Mouse (Mus musculus) heart, embryonic 15.5 days (tissue): ENCODE measurements around the gene Ikzf4. TPM values are rescaled to one million over a fixed set of nuclear protein-coding genes. Genes with fewer than 3 reads are reported as not detected.

ENCODE experiments used
- ATAC-seq: fragments of 200-750 bp; cut with Nextera tagmentation; replicated peaks from 2 replicates; pipeline ENCODE4 v1.8.0; 2017; ENCODE audit warnings: low read depth, moderate TSS enrichment; ENCODE audit not compliant: insufficient number of reproducible peaks, insufficient read depth, low FRiP score
- H3K27ac ChIP-seq: fragments of 300-500 bp; sonication (generic); 2 replicates; pipeline ENCODE4 v1.5.1; 2015; ENCODE audit warnings: mild to moderate bottlenecking, inconsistent platforms
- H3K27me3 ChIP-seq: fragments of 300-500 bp; sonication (generic); 2 replicates; pipeline ENCODE4 v1.6.1; 2015; ENCODE audit warnings: inconsistent platforms
- H3K36me3 ChIP-seq: fragments of 300-500 bp; sonication (generic); 2 replicates; pipeline ENCODE4 v1.6.1; 2015; ENCODE audit warnings: mild to moderate bottlenecking, inconsistent platforms
- H3K4me1 ChIP-seq: fragments of 300-500 bp; sonication (generic); replicated peaks from 2 replicates; pipeline ENCODE4 v1.6.1; 2015; ENCODE audit warnings: inconsistent platforms
- H3K4me2 ChIP-seq: fragments of 300-500 bp; sonication (generic); 2 replicates; pipeline ENCODE4 v1.6.1; 2015; ENCODE audit warnings: inconsistent platforms, mild to moderate bottlenecking, moderate library complexity
- H3K4me3 ChIP-seq: fragments of 300-500 bp; sonication (generic); 2 replicates; pipeline ENCODE4 v1.5.1; 2015; ENCODE audit warnings: mild to moderate bottlenecking, inconsistent platforms
- H3K9ac ChIP-seq: fragments of 300-500 bp; sonication (generic); 2 replicates; pipeline ENCODE4 v1.6.1; 2015; ENCODE audit warnings: mild to moderate bottlenecking, inconsistent platforms
- H3K9me3 ChIP-seq: fragments of 300-500 bp; sonication (generic); replicated peaks from 2 replicates; pipeline ENCODE4 v1.6.1; 2016; ENCODE audit warnings: inconsistent platforms
- WGBS: fragments of 180-500 bp; shearing (Covaris S2); methylation state at CpG from one replicate; pipeline ENCODE4 v1.1.7; 2015; ENCODE audit warnings: mixed read lengths; 5-methylcytosine and 5-hydroxymethylcytosine counted together
- microRNA-seq: library from miRNA; unstranded; fragments of <30 nt; microRNA quantifications from one replicate; pipeline ENCODE4, GENCODE M21; 2016
- polyA plus RNA-seq: library from polyadenylated mRNA; unstranded; fragments of >200 nt; fragmentation: Nextera tagmentation; extraction: Ambion mirVana; gene quantifications from 2 replicates; pipeline ENCODE4 v1.2.1, GENCODE M21; 2015

Ikzf4 gene
- polyA plus RNA-seq, 1 experiment from 2014 or later: 1.4 TPM

DNA sequence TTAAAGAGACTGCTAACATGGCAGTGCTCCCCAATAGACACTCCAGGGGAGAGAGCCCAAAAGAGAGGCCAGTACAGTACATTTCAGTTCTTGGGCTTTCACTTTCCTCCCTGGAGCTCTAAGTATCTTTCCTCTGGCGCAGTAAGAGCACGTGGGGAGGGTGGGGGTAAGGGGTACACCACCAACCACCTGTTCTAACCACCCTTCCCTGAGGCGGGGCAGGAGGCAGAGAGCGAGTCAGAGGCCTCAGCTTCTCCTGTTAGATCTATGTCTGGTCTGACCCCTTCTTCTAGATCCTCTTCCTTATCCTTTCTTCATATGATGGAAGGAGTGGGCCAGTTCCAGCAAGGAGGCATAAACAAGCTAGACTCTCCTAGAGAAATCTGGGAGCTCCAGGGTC lies 58.7 kb downstream of the Ikzf4 start:
- H3K4me2 ChIP-seq: no peak overlapping the region
- H3K27me3 ChIP-seq: peaks cover 25% of the 10 kb centered on the region
- 52% methylated on average over 4 of the region's 4 CpGs for WGBS
- ATAC-seq: no peak
- H3K9me3 ChIP-seq: no peaks in the 10 kb centered on the region
- no peak overlapping the region for H3K27ac ChIP-seq
- peaks cover 28% of the 10 kb centered on the region for H3K4me1 ChIP-seq
- no peaks in the 10 kb centered on the region for H3K36me3 ChIP-seq
- no peak overlapping the region for H3K4me3 ChIP-seq
- no peak overlapping the region for H3K9ac ChIP-seq

GRCm38 (mm10) chr10:128586546-128586945 lies 59.2 kb downstream of the Ikzf4 start:
- H3K9me3 ChIP-seq: no peaks in the 10 kb centered on the region
- H3K4me3 ChIP-seq: no peak overlapping the region
- no peak overlapping the region for H3K9ac ChIP-seq
- peaks cover 28% of the 10 kb centered on the region for H3K4me1 ChIP-seq
- no peaks in the 10 kb centered on the region for H3K36me3 ChIP-seq
- H3K27me3 ChIP-seq: peaks cover 25% of the 10 kb centered on the region
- H3K4me2 ChIP-seq: no peak overlapping the region
- 20% methylated on average over 1 of the region's 1 CpGs for WGBS
- H3K27ac ChIP-seq: no peak overlapping the region
- ATAC-seq: no peak

DNA sequence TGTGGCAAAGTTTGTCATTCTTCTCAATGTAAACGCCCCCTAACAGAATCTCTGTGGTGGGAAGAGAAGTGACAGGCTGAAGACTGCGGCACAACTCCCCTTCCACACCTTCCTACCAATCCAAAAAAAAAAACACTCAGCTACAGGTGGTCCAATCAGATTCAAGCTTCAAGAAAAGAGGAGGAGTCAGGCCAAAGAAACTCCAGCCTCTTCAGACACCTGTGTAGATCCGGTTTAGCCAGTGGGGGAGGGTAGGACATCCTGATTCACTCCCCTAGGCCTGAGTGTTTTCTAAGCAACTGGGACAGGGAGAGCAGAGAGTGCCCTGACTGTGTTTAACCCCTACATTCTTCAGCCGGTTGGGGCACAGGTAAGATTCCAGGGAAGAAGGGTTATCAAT lies 61.4 kb downstream of the Ikzf4 start:
- Histone ChIP-seq H3K4me1 (peaks cover 27% of the 10 kb centered on the region), H3K4me3 (peak overlapping the region; percentile 39; the same call in 1 of the 2 replicates), H3K27ac (peak overlapping the region; percentile 73; the same call in 1 of the 2 replicates), H3K36me3 (no peaks in the 10 kb centered on the region), H3K27me3 (peaks cover 21% of the 10 kb centered on the region), H3K9ac (no peak overlapping the region), H3K9me3 (no peaks in the 10 kb centered on the region), H3K4me2 (peak overlapping the region; percentile 59)
- no peak for ATAC-seq
- WGBS: 13% methylated on average over 4 of the region's 4 CpGs

- Histone ChIP-seq H3K4me3 (peak overlapping the region; percentile 39), H3K9me3 (no peaks in the 10 kb centered on the region), H3K4me2 (peak overlapping the region; percentile 59), H3K27me3 (peaks cover 14% of the 10 kb centered on the region), H3K4me1 (peaks cover 20% of the 10 kb centered on the region), H3K9ac (peak overlapping the region; percentile 50), H3K36me3 (no peaks in the 10 kb centered on the region), H3K27ac (peak overlapping the region; percentile 73)
- 19% methylated on average over 7 of the region's 7 CpGs for WGBS
- peak; percentile 87 for ATAC-seq
Measured at GRCm38 (mm10) chr10:128583644-128584043, 62.1 kb downstream of the Ikzf4 start.

Small RNA genes lying within 50 kb of the gene (microRNA-seq; reads per million reads assigned to microRNA genes)
- not detected for gene Mir6917

Other genes starting within 250 kb of the Ikzf4 start
- gene Slc39a5, start 244.8 kb downstream of the Ikzf4 start, polyA plus RNA-seq: 0.24 and 0.81 TPM in 2 replicates
- 52.6 and 58.9 TPM in 2 replicates for gene Nabp2, start 234.5 kb downstream of the Ikzf4 start, polyA plus RNA-seq
- gene Rnf41, start 234.3 kb downstream of the Ikzf4 start, polyA plus RNA-seq: 25.5 and 29.0 TPM in 2 replicates
- gene Smarcc2, start 186.7 kb downstream of the Ikzf4 start, polyA plus RNA-seq: 59.2 and 60.3 TPM in 2 replicates
- gene Myl6, start 151.8 kb downstream of the Ikzf4 start, polyA plus RNA-seq: 1,051 and 1,154 TPM in 2 replicates
- 4.3 and 4.6 TPM in 2 replicates for gene Myl6b, start 147.3 kb downstream of the Ikzf4 start, polyA plus RNA-seq
- 19.4 and 29.0 TPM in 2 replicates for gene Esyt1, start 120.1 kb downstream of the Ikzf4 start, polyA plus RNA-seq
- gene Zc3h10, start 98.2 kb downstream of the Ikzf4 start, polyA plus RNA-seq: 10.2 and 11.0 TPM in 2 replicates
- 2,261 and 2,363 TPM in 2 replicates for gene Rpl41, start 96.7 kb downstream of the Ikzf4 start, polyA plus RNA-seq
- 101 and 132 TPM in 2 replicates for gene Pa2g4, start 80.0 kb downstream of the Ikzf4 start, polyA plus RNA-seq
- gene Erbb3, start 56.3 kb downstream of the Ikzf4 start, polyA plus RNA-seq: 3.4 and 5.0 TPM in 2 replicates
- gene Rps26, start 19.2 kb downstream of the Ikzf4 start, polyA plus RNA-seq: 359 and 409 TPM in 2 replicates
- 11.1 and 14.4 TPM in 2 replicates for gene Suox, start 28.1 kb upstream of the Ikzf4 start, polyA plus RNA-seq
- 61.0 and 67.8 TPM in 2 replicates for gene Rab5b, start 50.3 kb upstream of the Ikzf4 start, polyA plus RNA-seq
- gene Pmel, start 58.2 kb upstream of the Ikzf4 start, polyA plus RNA-seq: 2.5 and 2.7 TPM in 2 replicates
- gene Cdk2, start 59.0 kb upstream of the Ikzf4 start, polyA plus RNA-seq: 85.9 and 90.4 TPM in 2 replicates
- 5.4 and 10.1 TPM in 2 replicates for gene Dgka, start 98.9 kb upstream of the Ikzf4 start, polyA plus RNA-seq
- gene Pym1, start 101.9 kb upstream of the Ikzf4 start, polyA plus RNA-seq: 15.4 and 23.2 TPM in 2 replicates
- 1.6 and 2.5 TPM in 2 replicates for gene Mmp19, start 144.9 kb upstream of the Ikzf4 start, polyA plus RNA-seq
- gene Dnajc14, start 158.1 kb upstream of the Ikzf4 start, polyA plus RNA-seq: 35.2 and 42.5 TPM in 2 replicates
- gene Tmem198b, start 158.4 kb upstream of the Ikzf4 start, polyA plus RNA-seq: 14.9 and 18.8 TPM in 2 replicates
- gene Sarnp, start 171.3 kb upstream of the Ikzf4 start, polyA plus RNA-seq: 145 and 168 TPM in 2 replicates
- gene Ormdl2, start 175.7 kb upstream of the Ikzf4 start, polyA plus RNA-seq: 34.3 and 42.6 TPM in 2 replicates
- 2.8 and 2.9 TPM in 2 replicates for gene Gdf11, start 245.7 kb upstream of the Ikzf4 start, polyA plus RNA-seq